Mouse (Mus musculus) MEL (cell line): ENCODE measurements around the gene D630003M21Rik. TPM values are rescaled to one million over a fixed set of nuclear protein-coding genes. Genes with fewer than 3 reads are reported as not detected.

Experiments used
- DNase-seq: peaks from one replicate; pipeline ENCODE4 v3.0.0; 2011; ENCODE audit warnings: low read depth, low spot score
- H3K27ac ChIP-seq: 2 replicates; pipeline ENCODE4 v1.5.1; 2012; ENCODE audit warnings: low read depth, mild to moderate bottlenecking, control low read depth, low read length, moderate library complexity; ENCODE audit not compliant: control insufficient read depth
- H3K27me3 ChIP-seq, 2 experiments: fragments of 150-350 bp in 1 of 2; sonication (generic) in 1 of 2; 2 replicates each; pipeline ENCODE4 v1.6.1; 2012; ENCODE audit warnings: low read length in 2 of 2, mild to moderate bottlenecking in 2 of 2, improper control_type of control experiment in 1 of 2, moderate library complexity in 1 of 2; ENCODE audit not compliant: insufficient read depth in 2 of 2, control insufficient read depth in 1 of 2
- H3K36me3 ChIP-seq, 2 experiments: 2 replicates each; pipeline ENCODE4 v1.6.1; 2012 to 2014; ENCODE audit warnings: low read length in 2 of 2, improper control_type of control experiment in 1 of 2, inconsistent platforms in 1 of 2, mild to moderate bottlenecking in 1 of 2; ENCODE audit not compliant: insufficient read depth in 2 of 2, control insufficient read depth in 1 of 2
- H3K4me1 ChIP-seq, 2 experiments: fragments of 150-350 bp in 1 of 2; sonication (generic) in 1 of 2; 2 replicates each; pipeline ENCODE4 v1.6.1; 2012; ENCODE audit warnings: low read length in 2 of 2, improper control_type of control experiment in 1 of 2, mild to moderate bottlenecking in 1 of 2; ENCODE audit not compliant: insufficient read depth in 2 of 2, control insufficient read depth in 1 of 2
- H3K4me3 ChIP-seq, 2 experiments: fragments of 150-350 bp in 1 of 2; sonication (generic) in 1 of 2; 2 replicates each; pipeline ENCODE4 v1.5.1; 2012; ENCODE audit warnings: low read depth in 2 of 2, low read length in 2 of 2, mild to moderate bottlenecking in 2 of 2, moderate library complexity in 2 of 2, control low read depth in 1 of 2, improper control_type of control experiment in 1 of 2; ENCODE audit not compliant: control insufficient read depth in 1 of 2, insufficient read depth in 1 of 2
- H3K79me2 ChIP-seq: 2 replicates; pipeline ENCODE4 v1.6.1; 2012; ENCODE audit warnings: mild to moderate bottlenecking, low read length, moderate library complexity; ENCODE audit not compliant: control insufficient read depth, poor library complexity, insufficient read depth
- H3K9ac ChIP-seq: 2 replicates; pipeline ENCODE4 v1.6.1; 2012; ENCODE audit warnings: low read depth, mild to moderate bottlenecking, control low read depth, low read length, moderate library complexity; ENCODE audit not compliant: control insufficient read depth, poor library complexity, severe bottlenecking
- H3K9me3 ChIP-seq: fragments of 150-350 bp; sonication (generic); replicated peaks from 2 replicates; pipeline ENCODE4 v1.6.1; 2012; ENCODE audit warnings: mild to moderate bottlenecking, low read length, improper control_type of control experiment, moderate library complexity; ENCODE audit not compliant: insufficient read depth
- BHLHE40 ChIP-seq: IDR thresholded peaks from 2 replicates; pipeline ENCODE4 v1.6.1; 2012; ENCODE audit warnings: low read depth, mild to moderate bottlenecking, inconsistent platforms, low read length, improper control_type of control experiment, borderline replicate concordance
- CTCF ChIP-seq, 3 experiments: IDR thresholded peaks in 2 of 3; conservative IDR thresholded peaks in 1 of 3; 2 replicates each; pipeline ENCODE4 v1.5.1; 2011 to 2012; ENCODE audit warnings: low read length in 3 of 3, low read depth in 2 of 3, mild to moderate bottlenecking in 2 of 3, improper control_type of control experiment in 1 of 3, inconsistent platforms in 1 of 3, mixed read lengths in 1 of 3, moderate library complexity in 1 of 3; ENCODE audit not compliant: control insufficient read depth in 1 of 3, insufficient read depth in 1 of 3, poor library complexity in 1 of 3, severe bottlenecking in 1 of 3
- E2F4 ChIP-seq: IDR thresholded peaks from 2 replicates; pipeline ENCODE4 v1.6.1; 2011; ENCODE audit warnings: low read depth, low read length, improper control_type of control experiment, borderline replicate concordance
- EP300 ChIP-seq, 2 experiments: IDR thresholded peaks; 2 replicates each; pipeline ENCODE4 v1.6.1; 2011; ENCODE audit warnings: improper control_type of control experiment in 2 of 2, low read length in 2 of 2, low read depth in 1 of 2, mild to moderate bottlenecking in 1 of 2
- ETS1 ChIP-seq: IDR thresholded peaks from 2 replicates; pipeline ENCODE4 v1.6.1; 2012; ENCODE audit warnings: low read depth, mild to moderate bottlenecking, inconsistent platforms, low read length, improper control_type of control experiment, moderate library complexity
- HCFC1 ChIP-seq: IDR thresholded peaks from 2 replicates; pipeline ENCODE4 v1.6.1; 2012; ENCODE audit warnings: low read depth, mild to moderate bottlenecking, inconsistent platforms, low read length, improper control_type of control experiment, moderate library complexity
- JUND ChIP-seq: IDR thresholded peaks from 2 replicates; pipeline ENCODE4 v1.6.1; 2011; ENCODE audit warnings: low read depth, mild to moderate bottlenecking, improper control_type of control experiment, low read length
- KAT2A ChIP-seq: conservative IDR thresholded peaks from 2 replicates; pipeline ENCODE4 v1.6.1; 2012; ENCODE audit warnings: low read depth, low read length, improper control_type of control experiment, inconsistent platforms
- MAZ ChIP-seq: IDR thresholded peaks from 2 replicates; pipeline ENCODE4 v1.6.1; 2012; ENCODE audit warnings: low read depth, mild to moderate bottlenecking, inconsistent platforms, low read length, improper control_type of control experiment
- MEF2A ChIP-seq: IDR thresholded peaks from 2 replicates; pipeline ENCODE4 v1.6.1; 2014; ENCODE audit warnings: low read depth, mild to moderate bottlenecking, inconsistent platforms, low read length, improper control_type of control experiment; ENCODE audit not compliant: poor library complexity, insufficient replicate concordance, severe bottlenecking; ENCODE audit errors: extremely low read depth
- MYB ChIP-seq: IDR thresholded peaks from 2 replicates; pipeline ENCODE4 v1.6.1; 2011; ENCODE audit warnings: mild to moderate bottlenecking, low read depth, low read length, improper control_type of control experiment
- MYC ChIP-seq: IDR thresholded peaks from 2 replicates; pipeline ENCODE4 v1.6.1; 2011; ENCODE audit warnings: low read depth, mild to moderate bottlenecking, low read length, improper control_type of control experiment, moderate library complexity
- NRF1 ChIP-seq: IDR thresholded peaks from 2 replicates; pipeline ENCODE4 v1.6.1; 2014; ENCODE audit warnings: low read depth, mild to moderate bottlenecking, inconsistent platforms, low read length, improper control_type of control experiment, moderate library complexity; ENCODE audit not compliant: poor library complexity, insufficient read depth, severe bottlenecking
- POLR2A ChIP-seq, 2 experiments: IDR thresholded peaks; 2 replicates each; pipeline ENCODE4 v1.6.1; 2011 to 2012; ENCODE audit warnings: low read length in 2 of 2, mild to moderate bottlenecking in 2 of 2, control low read depth in 1 of 2, improper control_type of control experiment in 1 of 2, low read depth in 1 of 2, moderate library complexity in 1 of 2; ENCODE audit not compliant: control insufficient read depth in 1 of 2, insufficient read depth in 1 of 2, poor library complexity in 1 of 2
- RAD21 ChIP-seq: IDR thresholded peaks from 2 replicates; pipeline ENCODE4 v1.6.1; 2011; ENCODE audit warnings: mild to moderate bottlenecking, low read depth, low read length, improper control_type of control experiment
- RCOR1 ChIP-seq: IDR thresholded peaks from 2 replicates; pipeline ENCODE4 v1.6.1; 2012; ENCODE audit warnings: low read depth, mild to moderate bottlenecking, inconsistent platforms, low read length, improper control_type of control experiment
- TCF12 ChIP-seq: IDR thresholded peaks from 2 replicates; pipeline ENCODE4 v1.6.1; 2014; ENCODE audit warnings: low read depth, mild to moderate bottlenecking, inconsistent platforms, low read length, improper control_type of control experiment, moderate library complexity
- UBTF ChIP-seq: IDR thresholded peaks from 2 replicates; pipeline ENCODE4 v1.6.1; 2012; ENCODE audit warnings: low read depth, mild to moderate bottlenecking, inconsistent platforms, low read length, improper control_type of control experiment, moderate library complexity, borderline replicate concordance; ENCODE audit not compliant: insufficient read depth
- USF2 ChIP-seq, 2 experiments: IDR thresholded peaks; 2 replicates each; pipeline ENCODE4 v1.6.1; 2011 to 2012; ENCODE audit warnings: improper control_type of control experiment in 2 of 2, low read length in 2 of 2, borderline replicate concordance in 1 of 2, inconsistent platforms in 1 of 2, low read depth in 1 of 2, mild to moderate bottlenecking in 1 of 2; ENCODE audit not compliant: insufficient read depth in 1 of 2
- ZC3H11A ChIP-seq: IDR thresholded peaks from 2 replicates; pipeline ENCODE4 v1.6.1; 2012; ENCODE audit warnings: low read depth, mild to moderate bottlenecking, inconsistent platforms, low read length, improper control_type of control experiment
- ZKSCAN1 ChIP-seq: IDR thresholded peaks from 2 replicates; pipeline ENCODE4 v1.6.1; 2012; ENCODE audit warnings: low read depth, mild to moderate bottlenecking, inconsistent platforms, low read length, improper control_type of control experiment, moderate library complexity
- polyA plus RNA-seq, 2 experiments: library from polyadenylated mRNA; stranded (reverse) in 1 of 2; unstranded in 1 of 2; fragments of >175 nt in 1 of 2; fragments of >200 nt in 1 of 2; gene quantifications; 2 replicates each; pipeline versions ENCODE4 v1.2.1 to v1.2.4; 2012; ENCODE audit warnings: low replicate concordance in 2 of 2, low read depth in 1 of 2; ENCODE audit not compliant: insufficient read length in 2 of 2, insufficient read depth in 1 of 2, missing spikeins in 1 of 2
- total RNA-seq: library from RNA; depleted of rRNA; stranded (reverse); fragments of 300-350 nt; gene quantifications from 2 replicates; pipeline ENCODE4 v1.2.3, GENCODE M21; 2012

Gene D630003M21Rik
- total and polyA plus RNA-seq, 3 experiments = 0.10 TPM; not detected in 2

- Histone ChIP-seq H3K27me3 (0 out of 4 replicates have a peak, but pooled peaks cover 0 to 1% of the 10 kb centered on the region in 2 experiments), H3K9me3 (no peaks in the 10 kb centered on the region), H3K27ac (no peak overlapping the region), H3K4me3 (no peak overlapping the region), H3K79me2 (no peaks in the 10 kb centered on the region), H3K9ac (no peak overlapping the region), H3K36me3 (no peaks in the 10 kb centered on the region), H3K4me1 (no peaks in the 10 kb centered on the region)
- DNase-seq = no peak
- TF ChIP-seq ETS1 = no peak
- no peak for TF ChIP-seq MYC
- TF ChIP-seq MAZ = no peak
- no peak for TF ChIP-seq MYB
- no peak for TF ChIP-seq EP300 (IDR thresholded peaks at IDR 0.05; ENCODE audit: low read depth in 1 of 2, low read length in 2 of 2)
- no peak for TF ChIP-seq HCFC1
- no peak for TF ChIP-seq USF2 (IDR thresholded peaks at IDR 0.05; ENCODE audit: borderline replicate concordance in 1 of 2, insufficient read depth in 1 of 2, low read depth in 1 of 2, low read length in 2 of 2)
- TF ChIP-seq JUND = no peak
- no peak for TF ChIP-seq KAT2A
- TF ChIP-seq ZKSCAN1 = no peak
- TF ChIP-seq MEF2A = no peak
- no peak for TF ChIP-seq RCOR1
- TF ChIP-seq TCF12 = no peak
- TF ChIP-seq ZC3H11A = no peak
- no peak for TF ChIP-seq BHLHE40
- TF ChIP-seq UBTF = no peak
- TF ChIP-seq, all 39 proteins: peak for 0
Observed at GRCm38 (mm10) chr2:158189451-158189850, 39.6 kb downstream of the D630003M21Rik start.

- no peak overlapping the region for H3K4me3 ChIP-seq
- 0 out of 4 replicates have a peak, but pooled peaks cover 0 to 1% of the 10 kb centered on the region in 2 experiments for H3K27me3 ChIP-seq
- H3K4me1 ChIP-seq = no peaks in the 10 kb centered on the region
- no peaks in the 10 kb centered on the region for H3K9me3 ChIP-seq
- no peak overlapping the region for H3K27ac ChIP-seq
- H3K36me3 ChIP-seq = no peaks in the 10 kb centered on the region
- TF ChIP-seq ZKSCAN1 (no peak), NRF1 (no peak), MAZ (no peak), E2F4 (no peak), MEF2A (no peak), RAD21 (no peak), CTCF (IDR thresholded peaks at IDR 0.05 in 2 of 3, conservative IDR thresholded peaks at IDR 0.05 in 1 of 3; ENCODE audit: control insufficient read depth in 1 of 3, insufficient read depth in 1 of 3, low read depth in 2 of 3, low read length in 3 of 3, poor library complexity in 1 of 3, severe bottlenecking in 1 of 3) (no peak), POLR2A (IDR thresholded peaks at IDR 0.05; ENCODE audit: control insufficient read depth in 1 of 2, insufficient read depth in 1 of 2, low read depth in 1 of 2, low read length in 2 of 2, poor library complexity in 1 of 2) (no peak)
- no peak for DNase-seq
- no peak overlapping the region for H3K9ac ChIP-seq
- no peaks in the 10 kb centered on the region for H3K79me2 ChIP-seq
Observed at GRCm38 (mm10) chr2:158186206-158186871, 42.7 kb downstream of the D630003M21Rik start.
